Mouse (Mus musculus): ENCODE measurements at regions not wholly inside any gene's neighbourhood (a gene's known extent, or its start where the extent isn't known, plus 50 kb on each side); places are given as distances from the start of the nearest gene placed in this dataset.
A peak's percentile ranks its signal among the peaks of the same experiment; 100 is the strongest.

GRCm38 (mm10) chr10:98311403-98311802 lies 584.8 kb upstream of the C030005K15Rik start:
- no peak for DNase-seq

- no peak for DNase-seq
Observed at GRCm38 (mm10) chr10:98318416-98318815, 591.9 kb upstream of the C030005K15Rik start.

GRCm38 (mm10) chr10:98323846-98324245 lies 590.4 kb upstream of the Atp2b1 start:
- no peak for DNase-seq

GRCm38 (mm10) chr10:98324591-98324990 lies 589.6 kb upstream of the Atp2b1 start:
- DNase-seq, result no peak

- no peak for DNase-seq
Observed at GRCm38 (mm10) chr10:98325720-98326119, 588.5 kb upstream of the Atp2b1 start.

- DNase-seq, result no peak
Observed at GRCm38 (mm10) chr10:98332682-98333081, 581.5 kb upstream of the Atp2b1 start.

- DNase-seq, result no peak
Observed at GRCm38 (mm10) chr10:98333411-98334067, 580.7 kb upstream of the Atp2b1 start.

GRCm38 (mm10) chr10:98343827-98344226 lies 570.4 kb upstream of the Atp2b1 start:
- no peak for DNase-seq

GRCm38 (mm10) chr10:98349466-98349865 lies 564.7 kb upstream of the Atp2b1 start:
- peak; percentile 61 for DNase-seq

- DNase-seq, result no peak
Observed at GRCm38 (mm10) chr10:98350318-98350926, 563.8 kb upstream of the Atp2b1 start.

GRCm38 (mm10) chr10:98352061-98352460 lies 562.1 kb upstream of the Atp2b1 start:
- DNase-seq, result no peak

- no peak for DNase-seq
Observed at GRCm38 (mm10) chr10:98354486-98354885, 559.7 kb upstream of the Atp2b1 start.

GRCm38 (mm10) chr10:98364604-98365003 lies 549.6 kb upstream of the Atp2b1 start:
- no peak for DNase-seq

GRCm38 (mm10) chr10:98372561-98372960 lies 541.6 kb upstream of the Atp2b1 start:
- DNase-seq, result no peak

GRCm38 (mm10) chr10:98373314-98373713 lies 540.9 kb upstream of the Atp2b1 start:
- DNase-seq, result no peak

- DNase-seq, result no peak
Observed at GRCm38 (mm10) chr10:98374684-98375083, 539.5 kb upstream of the Atp2b1 start.

- no peak for DNase-seq
Observed at GRCm38 (mm10) chr10:98388543-98388942, 525.7 kb upstream of the Atp2b1 start.

GRCm38 (mm10) chr10:98399864-98400263 lies 514.3 kb upstream of the Atp2b1 start:
- no peak for DNase-seq

GRCm38 (mm10) chr10:98417807-98418743 lies 496.1 kb upstream of the Atp2b1 start:
- no peak for DNase-seq

GRCm38 (mm10) chr10:98424450-98424849 lies 489.8 kb upstream of the Atp2b1 start:
- no peak for DNase-seq

GRCm38 (mm10) chr10:98434974-98435373 lies 479.2 kb upstream of the Atp2b1 start:
- no peak for DNase-seq

- DNase-seq, result no peak
Observed at GRCm38 (mm10) chr10:98461538-98461937, 452.7 kb upstream of the Atp2b1 start.

- no peak for DNase-seq
Observed at GRCm38 (mm10) chr10:98474581-98474980, 439.6 kb upstream of the Atp2b1 start.
